ENCODE assay signal across 8 mouse cellular contexts in genomic region chr17:67667981-67668380, GRCm38 (mm10). TPM values are rescaled to one million over a fixed set of nuclear protein-coding genes. Genes with fewer than 3 reads are reported as not detected.
DNase-seq lines count a peak whose midpoint lies in the region; ATAC-seq and TF ChIP-seq lines count a peak whose summit lies in the region.

No protein-coding gene starts in this region.

- H3K4me1 ChIP-seq in intestine, embryonic 14.5 days (replicated peaks; ENCODE audit: control insufficient read depth, insufficient read depth, low read length), result no peaks in the 10 kb centered on the region
- no peaks in the 10 kb centered on the region for H3K4me1 ChIP-seq in intestine, embryonic 15.5 days (replicated peaks)
- no peaks in the 10 kb centered on the region for H3K4me1 ChIP-seq in kidney, adult 2 months (ENCODE audit: control insufficient read depth, insufficient read depth, low read length)

- H3K4me3 ChIP-seq in intestine, embryonic 14.5 days (ENCODE audit: low read depth, low read length), result no peak overlapping the region
- no peak overlapping the region for H3K4me3 ChIP-seq in intestine, embryonic 15.5 days (replicated peaks)
- no peak overlapping the region for H3K4me3 ChIP-seq in kidney, adult 2 months (ENCODE audit: insufficient read depth, low read depth, low read length)

- no peak overlapping the region for H3K9ac ChIP-seq in intestine, embryonic 14.5 days (ENCODE audit: low read length)
- no peak overlapping the region for H3K9ac ChIP-seq in intestine, embryonic 15.5 days

- H3K27me3 ChIP-seq in intestine, embryonic 14.5 days (replicated peaks; ENCODE audit: control insufficient read depth, insufficient read depth, low read length), result no peaks in the 10 kb centered on the region
- H3K27me3 ChIP-seq in intestine, embryonic 15.5 days (replicated peaks), result no peaks in the 10 kb centered on the region
- no peaks in the 10 kb centered on the region for H3K27me3 ChIP-seq in kidney, adult 2 months (replicated peaks; ENCODE audit: control insufficient read depth, insufficient read depth, low read length)

- H3K27ac ChIP-seq in intestine, embryonic 14.5 days (ENCODE audit: low read depth), result no peak overlapping the region
- H3K27ac ChIP-seq in intestine, embryonic 15.5 days, result no peak overlapping the region
- no peak overlapping the region for H3K27ac ChIP-seq in kidney, adult 2 months (ENCODE audit: insufficient read depth, low read depth, low read length)

- DNase-seq in intestine, embryonic 14.5 days (ENCODE audit: low spot score), result peak; percentile 89
- peak; percentile 60 for DNase-seq in brain, embryonic 18.5 days (ENCODE audit: low read depth, low spot score)
- peak; percentile 18 to 86 for DNase-seq in frontal cortex, adult 2 months (ENCODE audit: extremely low spot score in 1 of 2, low spot score in 1 of 2)
- peak; percentile 52 for DNase-seq in kidney, adult 2 months
- peak; percentile 35 to 41 for DNase-seq in left cerebral cortex, postnatal 36 days (ENCODE audit: low spot score in 2 of 2)
- DNase-seq in neural tube, embryonic 10.5 days (ENCODE audit: extremely low spot score, low spot score), result peak; percentile 77
- peak; percentile 45 for DNase-seq in yolk sac, embryonic 10.5 days (ENCODE audit: low spot score)

- no peak for TF ChIP-seq POLR2A in kidney, adult 2 months (IDR thresholded peaks at IDR 0.05; ENCODE audit: low read depth, low read length)

- H3K4me2 ChIP-seq in intestine, embryonic 14.5 days (ENCODE audit: low read length), result no peak overlapping the region
- H3K4me2 ChIP-seq in intestine, embryonic 15.5 days (replicated peaks), result no peak overlapping the region

- no peaks in the 10 kb centered on the region for H3K36me3 ChIP-seq in intestine, embryonic 14.5 days (ENCODE audit: control insufficient read depth, insufficient read depth, low read length)
- H3K36me3 ChIP-seq in intestine, embryonic 15.5 days, result no peaks in the 10 kb centered on the region
- no peaks in the 10 kb centered on the region for H3K36me3 ChIP-seq in kidney, adult 2 months (ENCODE audit: control insufficient read depth, insufficient read depth, low read length)

- intact Hi-C loops in left cerebral cortex, postnatal 36 days (cut with DNase I), result loop anchor here (5.0 kb wide), 1 partner anchor 1091 kb away; no protein-coding TSS in a partner anchor

- H3K9me3 ChIP-seq in intestine, embryonic 14.5 days (ENCODE audit: control insufficient read depth, low read length), result no peaks in the 10 kb centered on the region
- H3K9me3 ChIP-seq in intestine, embryonic 15.5 days, result no peaks in the 10 kb centered on the region

- 14% methylated on average over 3 of the region's 3 CpGs for WGBS in intestine, embryonic 14.5 days
- WGBS in intestine, embryonic 15.5 days, result 17% methylated on average over 3 of the region's 3 CpGs
- 15% methylated on average over 3 of the region's 3 CpGs for WGBS in kidney, adult 2 months

- peak; percentile 89 for TF ChIP-seq CTCF in kidney, adult 2 months (conservative IDR thresholded peaks at IDR 0.05; ENCODE audit: insufficient read depth, insufficient read length, low read depth, low read length)

- ATAC-seq in intestine, embryonic 14.5 days (replicated peaks; ENCODE audit: low FRiP score, low TSS enrichment, low read depth), result no peak
- no peak; the same call in 1 of the 2 replicates for ATAC-seq in intestine, embryonic 15.5 days

RNA-seq across cellular contexts. Expression of gene Lama1, which starts 29.1 kb away (rescaled TPM):
- polyA plus RNA-seq in intestine, embryonic 14.5 days (2014; fragmentation: Nextera tagmentation; extraction: Ambion mirVana), result 6.8 and 8.9 TPM in 2 replicates
- 2.8 and 3.0 TPM in 2 replicates for polyA plus RNA-seq in intestine, embryonic 15.5 days (2015; fragmentation: Nextera tagmentation; extraction: Ambion mirVana)
- 1.1 and 2.0 TPM in 2 replicates for polyA plus RNA-seq in frontal cortex, adult 2 months (2012; rRNA removed)
- 8.1 and 11.4 TPM in 2 replicates for polyA plus RNA-seq in kidney, adult 2 months (2012; rRNA removed)
- 1 to 10 TPM; 3.6 to 5.1 TPM for total RNA-seq in left cerebral cortex, postnatal 36 days (2021)

RNA-seq across cellular contexts. Expression of gene Lrrc30, which starts 35.5 kb away (rescaled TPM):
- polyA plus RNA-seq in intestine, embryonic 14.5 days (2014; fragmentation: Nextera tagmentation; extraction: Ambion mirVana), result not detected in 2 replicates
- polyA plus RNA-seq in intestine, embryonic 15.5 days (2015; fragmentation: Nextera tagmentation; extraction: Ambion mirVana), result not detected in 2 replicates
- polyA plus RNA-seq in frontal cortex, adult 2 months (2012; rRNA removed), result not detected in 2 replicates
- 0.94 TPM in 1 of 2 replicates, not detected in the other for polyA plus RNA-seq in kidney, adult 2 months (2012; rRNA removed)
- not detected for total RNA-seq in left cerebral cortex, postnatal 36 days (2021)

Comparison
In these comparisons a context has a peak if more than half of its experiments do, and no peak if none do; other contexts are left out.
1. DNase-seq: peak in every context shown above with its lines; median percentile 89 in intestine, embryonic 14.5 days; 77 in neural tube, embryonic 10.5 days; 60 in brain, embryonic 18.5 days; 52 in frontal cortex, adult 2 months; 52 in kidney, adult 2 months; 45 in yolk sac, embryonic 10.5 days; 38 in left cerebral cortex, postnatal 36 days.